Mouse (Mus musculus) heart, adult 2 months (tissue): Measurements from ENCODE around the gene Nfia.

ENCODE experiments used
- CTCF ChIP-seq: fragments of 200-600 bp; IDR thresholded peaks from 2 replicates; pipeline ENCODE4 v1.8.1; 2022; ENCODE audit warnings: antibody characterized with exemption, mild to moderate bottlenecking, moderate library complexity
- POLR2A ChIP-seq: fragments of 200-500 bp; IDR thresholded peaks from 2 replicates; pipeline ENCODE4 v1.6.1; 2011; ENCODE audit warnings: mild to moderate bottlenecking, low read depth, low read length, control low read depth; ENCODE audit not compliant: insufficient read depth

DNA sequence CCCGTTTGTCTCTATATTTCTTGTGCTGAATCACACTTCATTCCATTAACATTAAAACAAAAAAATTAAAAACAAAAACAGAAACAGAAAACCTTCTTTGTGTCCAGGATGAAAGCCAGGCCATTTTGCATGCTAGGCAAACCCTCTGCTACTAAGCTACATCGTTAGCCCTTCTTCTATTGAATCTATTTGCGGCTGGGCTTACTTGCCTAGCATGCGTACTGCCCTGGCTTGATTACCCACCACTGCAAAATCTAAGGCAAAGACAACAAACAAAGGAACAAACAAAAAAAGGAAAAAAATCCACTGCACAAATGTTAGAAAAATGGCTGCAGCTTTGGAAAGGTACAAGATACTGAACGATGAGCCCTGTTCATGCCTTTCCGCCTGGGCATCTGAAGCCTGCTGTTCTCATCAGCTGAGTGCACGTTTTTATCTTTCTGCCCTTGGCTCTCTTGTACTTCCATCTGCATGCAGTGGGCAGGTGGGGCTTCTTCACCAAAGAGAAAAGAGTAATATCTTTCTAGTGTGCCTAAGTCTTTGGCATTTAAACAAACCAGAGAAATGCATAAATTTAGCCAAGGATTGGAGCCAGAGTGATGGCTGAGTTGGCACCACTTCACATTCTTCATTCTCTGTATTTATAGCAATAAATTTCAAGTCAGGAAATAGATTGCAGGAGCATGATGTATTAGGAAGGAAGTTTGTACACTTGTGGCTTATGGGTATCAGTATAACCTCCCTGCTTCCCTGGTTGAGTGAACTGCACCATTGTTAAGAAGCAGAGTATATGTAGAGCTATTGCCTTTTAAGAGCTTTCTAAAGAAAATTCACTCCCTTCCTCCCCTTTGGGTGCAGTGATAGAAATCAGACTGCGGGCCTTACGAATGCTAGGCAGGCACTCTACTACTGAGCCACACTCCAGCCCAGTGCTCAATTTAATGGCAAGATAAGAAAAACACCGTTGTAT lies 121.7 kb downstream of the Nfia start:
- TF ChIP-seq CTCF = no peak
- TF ChIP-seq POLR2A = no peak
